Mouse (Mus musculus) ovary, adult 10 weeks (tissue): Measurements from ENCODE around the gene Gm42421. TPM values are rescaled to one million over a fixed set of nuclear protein-coding genes. Genes with fewer than 3 reads are reported as not detected.

Source experiments
- polyA plus RNA-seq: library from polyadenylated mRNA; stranded (reverse); fragments of 350-450 nt; fragmentation: Illumina TruSeq; extraction: RNeasy Lipid Tissue Mini Kit (QIAGEN cat#74804); gene quantifications from one replicate; pipeline ENCODE4 v1.2.3, GENCODE M21; 2014

The Gm42421 gene
- polyA plus RNA-seq = 3.0 TPM

GRCm38 (mm10) chr5:143927875-143928274, at the start of gene Gm42421:
Gm42421 (plus strand) TSS chr5:143928175.

GRCm38 (mm10) chr5:143897635-143898330, 30.2 kb upstream of the Gm42421 start, which contains the start of gene Ankrd61:
Ankrd61 (minus strand) TSS chr5:143897685.

GRCm38 (mm10) chr5:143909417-143910400, 18.3 kb upstream of the Gm42421 start, which contains the start of the genes Aimp2 and Pms2:
Aimp2 (minus strand) TSS chr5:143909847.
Pms2 (plus strand) TSS chr5:143909964.

GRCm38 (mm10) chr5:143932831-143933230, 4.9 kb downstream of the Gm42421 start, which contains the start of gene Rsph10b:
Rsph10b (plus strand) TSS chr5:143933035.

Other genes with a start within 250 kb of the Gm42421 start
- 25.0 TPM for gene Usp42, start 195.9 kb upstream of the Gm42421 start, polyA plus RNA-seq
- gene Eif2ak1, start 110.4 kb upstream of the Gm42421 start, polyA plus RNA-seq = 46.2 TPM
- not detected for gene Ankrd61, start 30.5 kb upstream of the Gm42421 start, polyA plus RNA-seq
- gene Aimp2, start 18.3 kb upstream of the Gm42421 start, polyA plus RNA-seq = 7.7 TPM
- gene Pms2, start 18.2 kb upstream of the Gm42421 start, polyA plus RNA-seq = 21.5 TPM
- gene Rsph10b, start 4.9 kb downstream of the Gm42421 start, polyA plus RNA-seq = 2.2 TPM
- gene Ccz1, start 86.7 kb downstream of the Gm42421 start, polyA plus RNA-seq = 124 TPM
- not detected for gene Ocm, start 98.5 kb downstream of the Gm42421 start, polyA plus RNA-seq
- 8.6 TPM for gene Lmtk2, start 172.3 kb downstream of the Gm42421 start, polyA plus RNA-seq